Mouse (Mus musculus) lung, postnatal 36 days (tissue): ENCODE results near the gene Rdh16f1.
"Not testable (repeated sequence)": the region's sequence is repeated elsewhere in the genome, so short reads cannot be mapped to it uniquely, and the experiment has no call there.

Experiments used
- DNase-seq: peaks from one replicate; pipeline ENCODE4 v3.0.0; 2022; ENCODE audit warnings: mixed read lengths

Rdh16f1 gene

DNA sequence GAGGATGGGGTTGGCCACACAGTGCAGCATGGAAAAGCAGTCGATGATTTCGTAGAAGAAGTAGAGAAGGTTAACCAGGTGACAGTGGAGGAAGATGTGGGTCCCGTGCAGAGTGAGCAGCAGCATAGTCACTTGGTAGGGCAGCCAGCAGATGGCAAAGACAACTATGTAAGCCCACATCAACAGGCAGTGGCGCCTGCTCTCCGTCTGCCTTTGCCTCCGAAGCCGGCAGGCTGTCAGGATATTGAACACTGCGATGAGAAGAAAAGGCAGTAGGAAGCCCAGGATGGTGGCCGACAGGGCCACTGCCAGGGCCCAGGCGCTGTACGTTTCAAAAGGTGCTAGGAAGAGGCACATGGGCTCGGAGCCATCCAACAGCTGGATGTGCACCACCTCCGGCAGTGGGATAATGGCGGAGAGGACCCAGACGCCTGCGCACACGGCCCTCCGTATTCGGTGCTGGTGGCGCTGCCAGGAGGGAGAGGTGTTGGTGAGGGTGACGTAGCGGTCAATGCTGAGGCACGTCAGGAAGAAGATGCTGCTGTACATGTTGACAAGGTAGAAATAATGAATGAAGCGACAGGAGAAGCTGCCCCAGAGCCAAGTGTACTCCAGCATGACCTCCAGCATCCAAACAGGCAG lies 9.3 kb upstream of the Rdh16f1 start:
- no peak for DNase-seq

DNA sequence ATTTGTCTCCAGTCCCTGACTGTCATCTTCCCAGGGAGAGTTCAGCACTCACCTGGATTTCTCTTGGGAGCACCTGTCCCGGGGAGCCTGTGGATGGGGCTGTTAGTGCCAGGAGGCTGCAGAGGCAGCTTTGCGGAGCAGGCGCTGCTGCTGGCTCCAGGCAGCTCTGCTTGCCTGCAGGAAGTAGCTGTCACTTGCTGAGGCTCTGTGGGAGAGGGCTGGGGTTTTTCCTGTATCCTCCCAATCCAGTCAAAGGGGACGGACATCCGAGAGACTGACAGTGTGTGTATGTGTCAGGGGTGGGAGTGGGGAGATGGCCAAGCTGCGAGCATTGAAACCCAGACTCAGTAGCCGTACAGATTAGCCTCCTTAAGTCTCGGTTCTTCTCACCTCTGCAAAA lies 8.0 kb upstream of the Rdh16f1 start, which contains the start of gene Gpr182:
Gene Gpr182 (minus strand): TSS at position 185 of the 400 bp plus-strand sequence.
- DNase-seq: peak; percentile 72

DNA sequence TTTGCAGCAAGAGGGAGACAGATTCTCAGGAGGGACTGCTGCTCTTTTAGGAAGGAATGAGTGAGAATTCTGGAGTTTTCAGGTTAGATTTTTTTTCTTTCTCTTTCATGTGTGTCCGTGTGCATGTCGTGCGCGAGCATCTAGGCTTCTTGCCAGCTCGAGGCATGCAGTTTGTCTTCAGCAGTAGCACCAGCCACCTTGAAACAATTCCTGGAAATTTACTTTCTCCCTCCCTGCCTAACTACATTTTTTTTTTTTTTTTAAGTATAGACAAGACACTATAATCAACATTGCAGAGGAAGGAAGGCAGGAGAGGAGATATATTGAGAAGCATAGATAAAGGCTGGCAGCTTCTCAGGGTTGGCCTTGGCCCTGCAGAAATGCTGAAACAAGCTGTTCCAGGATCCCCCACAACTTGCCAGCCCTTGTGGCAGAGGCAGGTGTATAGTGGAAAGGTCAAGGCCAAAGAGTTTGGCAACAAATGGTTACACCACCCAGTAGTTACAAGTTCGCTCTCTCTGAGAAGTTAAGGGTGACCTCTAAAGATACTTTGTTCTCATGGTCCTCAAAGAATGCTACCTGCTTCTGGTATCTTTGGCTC lies 4.9 kb upstream of the Rdh16f1 start:
- DNase-seq: peak; percentile 77

DNA sequence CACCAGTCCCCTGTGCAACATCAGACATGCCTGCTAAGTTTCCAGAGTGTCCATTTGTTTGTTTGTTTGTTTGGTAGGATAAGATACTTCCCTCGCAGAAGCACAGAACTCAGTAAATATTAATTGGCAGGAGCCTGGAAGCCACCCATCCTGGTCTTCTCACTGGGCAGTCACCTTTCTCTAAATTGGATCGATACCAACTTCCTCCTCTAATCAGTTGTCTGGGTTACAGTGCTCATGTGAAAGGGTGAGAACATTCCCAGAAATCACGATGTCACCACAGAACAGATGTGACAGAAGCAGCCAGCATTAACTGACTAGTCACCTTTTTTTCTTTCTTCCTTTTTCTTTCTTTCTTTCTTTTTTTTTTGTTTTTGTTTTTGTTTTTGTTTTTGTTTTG lies 4.3 kb upstream of the Rdh16f1 start:
- peak; percentile 34 for DNase-seq

DNA sequence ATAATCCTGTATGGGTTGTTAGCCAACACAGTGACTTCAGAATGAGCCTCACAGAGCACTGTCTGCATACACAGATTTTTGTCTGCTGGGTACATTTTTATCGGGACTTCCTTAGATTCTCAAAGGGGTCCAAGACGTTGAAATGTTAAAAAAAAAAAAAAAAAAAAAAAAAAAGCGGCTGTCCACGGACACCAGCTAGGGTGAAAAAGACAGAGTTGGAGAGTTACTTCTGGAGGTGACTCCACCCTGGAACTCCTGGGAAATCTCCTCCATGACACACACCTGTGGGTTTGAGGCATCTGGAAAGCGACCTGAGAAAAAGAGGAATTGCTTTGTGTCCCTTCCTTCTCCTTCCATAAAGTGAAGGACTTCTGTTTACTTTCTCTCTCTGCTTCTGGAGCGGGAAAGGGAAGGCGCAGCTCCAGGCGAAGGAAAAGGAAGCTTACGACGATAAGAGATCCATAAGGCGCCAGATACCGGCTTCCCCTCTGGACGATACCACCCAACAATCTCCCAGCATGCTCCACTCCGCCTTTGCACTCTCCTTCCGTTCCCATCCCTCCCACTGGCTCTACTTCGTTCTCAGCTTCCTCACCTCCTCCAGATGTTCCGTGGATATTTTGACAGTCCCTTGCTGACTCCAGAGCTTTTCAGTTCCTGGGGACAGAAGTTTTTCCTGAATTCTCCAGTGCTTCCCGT lies 3.7 kb upstream of the Rdh16f1 start:
- DNase-seq: peak; percentile 74

DNA sequence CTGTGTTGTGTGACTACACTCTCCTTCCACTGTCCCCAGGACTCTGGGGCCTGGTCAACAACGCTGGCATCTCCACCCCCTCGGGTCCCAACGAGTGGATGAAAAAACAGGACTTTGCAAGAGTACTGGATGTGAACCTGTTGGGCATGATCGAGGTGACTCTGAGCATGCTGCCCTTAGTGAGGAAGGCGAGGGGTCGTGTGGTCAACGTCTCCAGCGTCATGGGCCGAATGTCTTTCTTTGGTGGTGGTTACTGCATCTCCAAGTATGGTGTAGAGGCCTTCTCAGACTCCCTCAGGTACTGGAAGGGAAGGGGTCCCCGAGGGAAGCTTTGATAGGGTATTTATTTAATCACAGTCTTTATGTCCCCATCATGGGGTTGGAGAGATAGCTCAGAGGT lies 3.3 kb downstream of the Rdh16f1 start:
- DNase-seq: not testable (repeated sequence)

DNA sequence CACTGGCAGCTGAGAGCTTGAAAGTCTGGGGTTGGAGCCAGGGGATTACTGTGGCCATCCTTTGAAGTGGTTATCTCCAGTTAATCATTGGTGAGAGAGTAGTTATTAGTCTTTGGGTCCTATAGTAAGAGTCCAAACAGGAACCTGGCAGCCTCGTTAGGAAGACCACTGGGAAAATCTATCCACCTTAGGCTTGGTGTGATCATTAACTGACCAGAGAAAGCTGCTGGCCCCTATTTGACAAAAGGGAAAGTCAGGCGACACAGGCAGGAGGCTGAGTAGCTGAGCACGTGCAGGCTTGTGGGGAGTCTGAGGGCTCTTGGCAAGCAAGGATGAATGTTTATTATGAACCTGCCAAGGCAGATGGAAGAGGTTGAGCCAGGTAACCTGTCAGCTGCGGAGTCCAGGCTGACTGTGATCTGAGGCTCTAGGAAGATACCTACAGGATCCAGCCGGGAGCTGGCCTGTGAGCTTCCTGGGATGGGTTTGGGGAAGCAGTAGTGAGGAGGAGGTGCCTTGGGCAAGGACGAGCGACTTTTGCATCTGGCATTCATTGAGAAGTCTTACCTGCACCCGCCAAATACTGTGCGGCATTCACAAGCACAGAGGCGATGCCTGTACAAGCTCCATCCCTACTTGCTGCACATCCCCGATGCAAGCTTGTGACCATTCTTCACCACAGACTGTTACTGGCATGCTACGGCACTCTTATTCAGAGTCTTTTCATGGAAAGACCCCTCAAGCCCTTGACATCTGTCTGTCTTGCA lies 4.5 kb downstream of the Rdh16f1 start:
- no peak for DNase-seq

DNA sequence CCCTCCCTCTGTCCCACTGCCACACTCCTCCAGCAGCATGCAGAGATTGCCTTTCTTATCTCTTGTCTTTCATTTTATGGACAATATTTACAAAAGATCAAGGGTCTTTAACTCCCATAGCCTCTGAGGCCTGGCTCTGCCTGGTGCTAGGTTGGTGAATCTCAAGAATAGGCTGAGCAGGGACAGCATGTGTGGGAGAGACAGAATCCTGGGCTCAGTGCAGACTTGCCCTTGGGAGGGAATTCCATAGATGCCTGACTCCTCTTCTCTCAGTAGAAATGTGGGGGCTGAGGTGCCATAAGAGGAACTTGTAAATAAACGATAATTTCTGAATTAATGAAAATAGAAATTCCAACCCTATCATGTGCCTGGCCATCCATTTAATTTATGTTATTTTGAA lies 7.0 kb downstream of the Rdh16f1 start:
- DNase-seq: no peak

DNA sequence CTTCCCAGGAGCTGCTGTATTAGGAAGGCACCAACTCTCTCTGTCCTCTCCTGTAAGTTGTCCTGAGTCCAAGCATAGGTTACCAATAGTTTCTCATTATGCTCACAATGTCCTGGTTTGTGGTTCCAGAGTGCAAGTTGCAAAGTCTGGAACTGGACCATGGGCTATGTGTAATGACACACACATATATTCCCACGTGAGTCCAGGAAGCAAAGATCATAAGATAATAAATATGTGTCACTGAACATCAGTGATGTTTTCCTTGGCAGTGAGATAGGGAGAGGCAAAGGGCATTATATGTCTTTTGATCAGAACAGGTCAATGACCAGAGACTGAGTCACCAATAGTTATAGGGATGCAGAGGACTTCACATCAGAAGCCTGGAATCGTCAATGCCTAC lies 16.4 kb downstream of the Rdh16f1 start, which contains the start of gene Rdh9:
Gene Rdh9 (plus strand): TSS at position 376 of the 400 bp plus-strand sequence.
- no peak for DNase-seq

DNA sequence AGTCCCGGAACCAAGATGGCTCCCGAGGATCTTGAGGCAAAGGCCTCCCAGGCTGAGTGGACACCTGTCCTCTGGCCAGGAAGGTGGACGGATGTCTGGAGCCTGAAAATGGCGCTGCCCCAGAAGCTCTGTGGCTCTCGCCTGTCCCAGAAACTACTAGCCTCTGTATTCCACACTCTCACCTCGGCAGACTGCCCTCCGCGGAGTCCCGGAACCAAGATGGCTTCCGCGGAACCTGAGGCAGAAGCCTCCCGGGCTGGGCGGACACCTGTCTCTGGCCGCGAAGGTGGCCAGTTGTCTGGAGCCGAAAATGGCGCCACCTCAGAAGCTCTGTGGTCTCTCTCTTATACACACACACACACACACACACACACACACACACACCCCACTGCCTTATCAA lies 22.7 kb downstream of the Rdh16f1 start:
- DNase-seq: not testable (repeated sequence)

DNA sequence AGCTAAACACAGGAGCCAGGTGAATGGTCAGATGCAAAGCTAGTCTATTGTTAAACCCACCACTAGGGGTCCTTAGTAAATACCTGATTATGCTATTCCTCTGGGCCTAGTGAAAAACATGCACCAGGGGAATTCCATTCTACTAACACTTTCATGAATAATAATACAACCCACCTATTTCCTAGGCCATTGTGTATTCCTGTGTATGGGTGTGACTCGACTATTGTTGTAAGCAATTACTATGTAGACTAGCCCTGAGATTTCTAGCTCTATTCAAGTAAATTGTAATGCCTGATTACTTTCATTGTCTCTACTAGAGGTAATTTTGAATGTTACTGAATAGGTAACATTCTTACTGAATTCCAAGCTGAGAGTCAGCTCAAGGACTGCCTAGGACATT lies 25.8 kb downstream of the Rdh16f1 start:
- not testable (repeated sequence) for DNase-seq

DNA sequence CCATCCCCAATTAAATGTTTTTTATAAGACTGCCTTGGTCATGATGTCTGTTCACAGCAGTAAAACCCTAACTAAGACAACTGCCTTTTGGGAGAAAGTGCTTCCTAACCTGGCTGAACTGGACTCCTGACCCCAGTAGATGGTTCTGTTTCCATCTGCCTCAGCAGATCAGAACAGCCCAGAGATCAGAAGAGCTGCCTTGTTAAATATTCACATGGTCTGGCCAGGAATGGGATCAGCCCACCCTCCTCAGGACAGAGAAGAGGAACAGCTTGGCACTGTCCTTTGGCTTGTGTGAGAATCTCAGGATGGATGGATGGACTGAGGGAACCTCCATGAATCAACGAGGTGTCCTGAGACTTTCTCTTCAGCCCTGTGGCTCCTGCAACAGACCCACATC lies 39.7 kb downstream of the Rdh16f1 start:
- DNase-seq: no peak

DNA sequence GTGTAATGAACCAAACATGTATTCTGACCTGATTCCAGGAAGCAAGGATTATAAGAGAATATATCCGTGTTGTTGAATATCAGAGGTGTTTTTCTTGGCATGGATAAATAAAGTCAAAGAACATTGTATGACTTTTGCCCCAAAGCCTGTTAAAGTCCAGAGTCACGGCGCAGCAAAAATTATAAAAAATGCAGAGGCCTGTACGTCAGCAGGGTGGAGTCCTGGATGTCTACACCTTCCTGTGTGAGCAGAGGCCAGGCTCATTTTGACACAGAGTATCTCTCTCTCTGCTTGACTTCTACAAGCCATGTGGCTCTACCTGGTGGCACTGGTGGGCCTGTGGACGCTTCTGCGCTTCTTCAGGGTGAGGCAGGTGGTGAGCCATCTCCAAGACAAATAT lies 41.3 kb downstream of the Rdh16f1 start, which contains the start of gene Rdh16:
Gene Rdh16 (plus strand): TSS at position 262 of the 400 bp plus-strand sequence.
- DNase-seq: no peak

DNA sequence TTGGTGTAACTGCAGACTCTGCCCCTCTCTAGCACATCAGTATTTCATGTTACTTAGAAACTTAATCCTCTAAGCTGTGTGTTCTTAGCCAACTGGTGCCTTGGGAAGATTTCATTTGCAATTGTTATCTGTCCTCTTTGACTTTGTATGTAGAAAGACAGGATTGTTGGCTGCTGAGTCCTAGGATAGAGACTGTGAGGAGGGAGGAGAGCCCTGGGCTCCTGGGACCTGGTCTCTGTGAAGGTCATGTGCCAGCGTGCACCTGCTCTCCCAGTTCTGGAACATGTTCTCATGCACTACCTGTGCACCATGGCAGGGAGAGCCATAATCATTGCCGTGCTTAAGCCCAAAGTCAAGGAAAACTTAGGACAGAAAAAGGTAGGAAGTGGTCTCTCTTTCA lies 42.0 kb downstream of the Rdh16f1 start:
- no peak for DNase-seq

DNA sequence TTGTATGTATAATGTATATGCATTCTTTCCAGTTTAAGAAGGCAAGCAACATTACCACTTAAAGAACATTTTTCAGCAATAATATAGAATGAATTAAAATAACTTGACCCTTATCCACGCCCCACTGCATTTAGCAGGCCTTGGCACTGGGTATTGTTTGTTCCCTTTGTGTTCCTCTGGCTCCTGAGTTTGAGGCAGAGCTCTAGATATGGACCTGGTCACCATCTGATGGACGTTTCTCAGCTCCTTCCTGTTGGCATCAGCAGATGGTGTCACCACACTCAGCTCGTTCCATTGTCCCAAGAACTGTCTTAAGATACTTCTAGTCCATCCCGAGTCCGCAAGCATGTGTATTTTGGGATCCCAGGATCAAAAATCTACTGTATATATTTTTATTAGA lies 42.6 kb downstream of the Rdh16f1 start:
- no peak for DNase-seq

DNA sequence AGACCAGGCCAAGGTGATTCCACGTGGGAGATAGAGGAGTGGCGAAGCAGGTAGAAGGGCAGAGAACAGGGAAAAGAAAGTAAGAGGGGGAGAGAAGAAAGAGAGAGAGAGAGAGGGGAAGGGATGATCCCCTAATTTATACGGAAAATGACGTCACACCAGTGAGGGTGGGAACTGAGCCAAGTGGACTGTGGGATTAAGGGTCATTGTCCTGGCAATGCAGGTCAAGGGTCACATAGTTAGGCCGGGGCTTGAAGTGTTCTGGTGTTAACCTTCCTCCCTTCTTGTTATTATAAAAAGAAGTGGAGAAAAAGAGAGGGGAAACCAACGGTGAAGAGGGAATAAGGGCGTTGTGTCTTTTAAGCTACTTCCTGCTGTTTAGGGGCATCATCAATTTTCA lies 44.8 kb downstream of the Rdh16f1 start:
- no peak for DNase-seq

DNA sequence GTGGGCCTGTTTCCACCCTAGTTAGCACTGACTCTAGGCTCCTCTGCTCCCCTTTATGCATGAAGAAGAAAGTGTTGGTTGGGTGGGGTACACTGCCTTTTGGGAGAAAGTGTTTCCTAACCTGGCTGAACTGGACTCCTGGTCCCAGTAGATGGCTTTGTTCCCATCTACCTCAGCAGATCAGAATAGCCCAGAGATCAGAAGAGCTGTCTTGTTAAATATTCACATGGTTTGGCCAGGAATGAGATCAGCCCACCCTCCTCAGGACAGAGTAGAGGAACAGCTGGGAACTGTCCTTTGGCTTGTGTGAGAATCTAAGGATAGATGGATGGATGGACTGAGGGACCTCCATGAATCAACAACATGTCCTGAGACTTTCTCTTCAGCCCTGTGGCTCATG lies 56.3 kb downstream of the Rdh16f1 start:
- no peak for DNase-seq

DNA sequence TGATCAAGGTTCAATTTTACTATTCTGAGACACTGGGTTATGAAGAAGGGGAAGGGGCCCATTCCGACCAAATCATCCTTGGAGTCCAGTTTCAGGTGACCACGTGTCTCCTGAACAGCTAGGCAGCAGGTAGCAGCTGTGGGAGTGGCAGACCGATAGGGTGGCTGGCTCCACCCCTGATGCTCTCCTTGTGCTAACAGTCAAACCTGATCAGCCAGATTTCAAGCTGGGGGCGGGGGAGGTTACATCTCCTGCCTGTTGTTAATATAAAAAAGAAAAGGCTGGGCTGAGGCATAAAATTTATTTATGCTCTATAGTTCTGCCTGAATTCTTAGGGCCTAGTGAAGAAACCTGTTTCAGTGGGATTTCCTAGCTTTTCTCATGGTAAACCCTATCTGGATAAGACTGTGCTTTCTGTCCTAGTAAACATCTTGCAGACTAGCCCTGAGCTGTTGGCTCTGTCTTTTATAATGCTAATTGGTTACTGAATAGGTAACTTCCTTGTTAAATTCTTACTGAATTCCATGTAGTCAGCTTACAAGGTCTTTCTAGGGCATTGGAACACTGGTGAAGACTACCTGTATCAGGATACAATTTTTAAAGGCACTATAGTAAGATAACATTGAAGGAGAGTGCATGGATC lies 57.8 kb downstream of the Rdh16f1 start:
- DNase-seq: not testable (repeated sequence)

DNA sequence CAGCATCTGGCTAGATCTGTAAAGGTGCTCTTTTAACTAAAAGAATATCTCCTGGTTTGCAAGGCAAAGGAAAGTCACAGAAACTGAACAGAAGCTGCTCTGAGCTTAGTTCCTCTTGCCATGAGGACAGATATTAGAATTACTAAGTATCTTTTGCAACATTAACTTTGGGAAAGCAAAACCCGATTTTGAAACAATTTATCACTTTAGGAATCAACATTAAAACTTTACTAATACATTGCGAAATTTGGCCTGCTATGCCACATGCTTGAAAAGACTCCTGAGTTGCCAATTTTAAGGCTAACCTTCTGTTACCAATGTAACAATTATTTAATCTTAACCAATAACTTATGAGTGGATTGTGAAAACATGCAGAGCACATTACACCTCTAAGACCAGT lies 62.2 kb downstream of the Rdh16f1 start:
- not testable (repeated sequence) for DNase-seq

DNA sequence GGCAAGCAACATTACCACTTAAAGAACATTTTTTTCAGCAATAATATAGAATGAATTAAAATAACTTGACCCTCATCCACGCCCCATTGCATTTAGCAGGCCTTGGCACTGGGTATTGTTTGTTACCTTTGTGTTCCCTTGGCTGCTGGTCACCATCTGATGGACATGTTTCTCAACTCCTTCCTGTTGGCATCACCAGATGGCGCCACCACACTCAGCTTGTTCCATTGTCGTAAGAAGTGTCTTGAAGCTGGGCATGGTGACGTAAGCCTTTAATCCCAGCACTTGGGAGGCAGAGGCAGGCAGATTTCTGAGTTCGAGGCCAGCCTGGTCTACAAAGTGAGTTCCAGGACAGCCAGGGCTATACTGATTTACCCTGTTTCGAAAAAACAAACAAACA lies 65.8 kb downstream of the Rdh16f1 start:
- DNase-seq: peak; percentile 44

DNA sequence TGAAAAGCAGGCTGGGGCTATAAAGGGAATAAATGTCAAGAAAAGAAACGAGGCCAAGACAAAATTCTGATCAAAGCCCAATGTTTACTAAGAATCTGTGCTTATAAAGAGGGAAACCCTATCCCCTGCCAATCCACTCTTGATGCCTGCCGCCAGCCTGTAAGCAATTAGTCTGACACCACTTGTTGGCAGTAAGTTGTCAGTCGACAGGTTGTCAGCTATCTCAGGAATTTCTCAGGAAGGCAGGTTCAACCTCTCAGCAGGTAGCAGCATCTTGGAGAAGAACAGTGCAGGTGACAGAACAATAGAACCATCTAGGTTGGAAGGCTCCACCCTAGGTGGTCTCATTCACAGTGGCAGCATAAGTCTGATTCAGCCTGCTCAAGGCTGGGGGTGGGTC lies 69.5 kb downstream of the Rdh16f1 start:
- DNase-seq: no peak

DNA sequence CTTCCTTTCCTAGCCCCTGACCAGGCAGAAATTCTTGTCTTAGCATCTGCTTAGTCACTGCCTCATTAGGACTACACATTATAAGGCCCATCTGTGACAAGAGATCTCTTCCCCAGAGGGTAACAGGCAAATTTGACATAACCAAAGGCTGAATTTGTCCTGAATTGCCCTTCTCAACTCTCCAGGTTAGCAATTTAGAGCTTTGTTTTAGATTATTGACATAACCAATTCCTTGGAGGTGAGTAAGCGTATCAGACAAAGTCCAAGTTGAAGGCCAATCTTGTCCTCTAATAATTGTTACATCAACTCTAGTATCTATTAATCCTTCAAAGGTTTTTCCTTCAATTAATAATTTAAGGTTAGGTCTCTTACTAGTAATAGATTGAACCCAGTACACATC lies 74.6 kb downstream of the Rdh16f1 start:
- not testable (repeated sequence) for DNase-seq

DNA sequence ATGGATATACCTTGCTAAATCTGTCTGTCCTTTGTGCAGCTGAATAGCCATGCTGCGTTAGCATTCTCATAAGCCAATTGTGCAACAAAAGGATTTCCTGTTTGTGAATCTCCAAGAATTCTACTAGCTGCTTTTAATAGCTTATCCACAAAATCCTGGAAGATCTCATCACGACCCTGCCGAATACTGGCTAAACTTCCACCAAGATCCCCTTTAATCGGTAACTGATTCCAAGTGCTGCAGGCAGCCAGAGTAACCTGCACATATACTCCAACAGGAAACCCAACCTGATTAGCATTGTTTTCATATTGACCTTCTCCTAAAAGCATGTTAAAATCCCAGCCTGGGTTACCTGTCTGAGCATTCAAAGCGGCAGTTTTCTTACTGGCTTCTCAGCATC lies 75.7 kb downstream of the Rdh16f1 start:
- DNase-seq: no peak
